Mouse (Mus musculus): ENCODE measurements around the gene Mboat2. TPM values are rescaled to one million over a fixed set of nuclear protein-coding genes. Genes with fewer than 3 reads are reported as not detected.

Mboat2 gene
- 1 to 10 TPM; 7.1 to 8.4 TPM for total RNA-seq (2021)
- long read RNA-seq, experiment 1, full-length matches to known transcripts = 5 of 12 reads
- long read RNA-seq, experiment 1, partial matches to known transcripts = 0 of 12 reads
- long read RNA-seq, experiment 1, other reads (novel, unspliced or antisense) = 7 of 12 reads
- long read RNA-seq, experiment 2, full-length matches to known transcripts = 5 of 9 reads
- long read RNA-seq, experiment 2, partial matches to known transcripts = 1 of 9 reads
- long read RNA-seq, experiment 2, other reads (novel, unspliced or antisense) = 3 of 9 reads

- DNase-seq = peak; percentile 35
Observed at GRCm38 (mm10) chr12:24830766-24831152, at the start of gene Mboat2. Mboat2 (plus strand) TSS chr12:24830879.

- no peak for DNase-seq
Observed at GRCm38 (mm10) chr12:24783735-24784134, 46.9 kb upstream of the Mboat2 start.

- no peak for DNase-seq
Observed at GRCm38 (mm10) chr12:24785882-24786281, 44.8 kb upstream of the Mboat2 start.

GRCm38 (mm10) chr12:24786316-24786715 is 44.4 kb upstream of the Mboat2 start:
- DNase-seq = no peak

- DNase-seq = no peak
Observed at GRCm38 (mm10) chr12:24789659-24790058, 41.0 kb upstream of the Mboat2 start.

- DNase-seq = no peak
Observed at GRCm38 (mm10) chr12:24811230-24811629, 19.4 kb upstream of the Mboat2 start.

- no peak for DNase-seq
Observed at GRCm38 (mm10) chr12:24811906-24812305, 18.8 kb upstream of the Mboat2 start.

- no peak for DNase-seq
Observed at GRCm38 (mm10) chr12:24822831-24823230, 7.8 kb upstream of the Mboat2 start.

GRCm38 (mm10) chr12:24823636-24824354 is 6.9 kb upstream of the Mboat2 start:
- no peak for DNase-seq

- DNase-seq = no peak
Observed at GRCm38 (mm10) chr12:24830086-24830485, 593 bp upstream of the Mboat2 start.

GRCm38 (mm10) chr12:24831153-24831963 is 679 bp downstream of the Mboat2 start:
- DNase-seq = peak; percentile 80

GRCm38 (mm10) chr12:24831964-24832427 is 1.3 kb downstream of the Mboat2 start:
- DNase-seq = no peak

GRCm38 (mm10) chr12:24832438-24832837 is 1.8 kb downstream of the Mboat2 start:
- no peak for DNase-seq

GRCm38 (mm10) chr12:24837947-24838346 is 7.3 kb downstream of the Mboat2 start:
- no peak for DNase-seq

GRCm38 (mm10) chr12:24841115-24841879 is 10.6 kb downstream of the Mboat2 start:
- DNase-seq = peak; percentile 33

- DNase-seq = no peak
Observed at GRCm38 (mm10) chr12:24842299-24842910, 11.7 kb downstream of the Mboat2 start.

GRCm38 (mm10) chr12:24843395-24844072 is 12.9 kb downstream of the Mboat2 start:
- no peak for DNase-seq

GRCm38 (mm10) chr12:24845344-24845743 is 14.7 kb downstream of the Mboat2 start:
- no peak for DNase-seq

GRCm38 (mm10) chr12:24848107-24848506 is 17.4 kb downstream of the Mboat2 start:
- DNase-seq = no peak

- DNase-seq = no peak
Observed at GRCm38 (mm10) chr12:24857354-24857753, 26.7 kb downstream of the Mboat2 start.

GRCm38 (mm10) chr12:24859357-24859756 is 28.7 kb downstream of the Mboat2 start:
- no peak for DNase-seq
